Mouse (Mus musculus): ENCODE measurements around the gene Zfp2.

- no peak for TF ChIP-seq CTCF (IDR thresholded peaks at IDR 0.05)
- no peak for TF ChIP-seq EP300 (IDR thresholded peaks at IDR 0.05)
Observed at GRCm38 (mm10) chr11:50952290-50952689, 36.3 kb upstream of the Zfp2 start.
